Mouse (Mus musculus) forebrain, embryonic 16.5 days (tissue): ENCODE measurements around the gene Cldn13. TPM values are rescaled to one million over a fixed set of nuclear protein-coding genes. Genes with fewer than 3 reads are reported as not detected.

ENCODE experiments used
- ATAC-seq: fragments of 200-750 bp; cut with Nextera tagmentation; 2 replicates; pipeline ENCODE4 v1.8.0; 2017; ENCODE audit warnings: mild to moderate bottlenecking, moderate library complexity
- H3K27ac ChIP-seq: fragments of 300-500 bp; sonication (generic); 2 replicates; pipeline ENCODE4 v1.5.1; 2014; ENCODE audit warnings: low read length, control low read depth
- H3K27me3 ChIP-seq: fragments of 300-500 bp; sonication (generic); replicated peaks from 2 replicates; pipeline ENCODE4 v1.6.1; 2014; ENCODE audit warnings: low read length; ENCODE audit not compliant: control insufficient read depth, insufficient read depth
- H3K36me3 ChIP-seq: fragments of 300-500 bp; sonication (generic); 2 replicates; pipeline ENCODE4 v1.6.1; 2014; ENCODE audit not compliant: control insufficient read depth, insufficient read depth
- H3K4me1 ChIP-seq: fragments of 300-500 bp; sonication (generic); replicated peaks from 2 replicates; pipeline ENCODE4 v1.6.1; 2014; ENCODE audit warnings: low read length; ENCODE audit not compliant: control insufficient read depth, insufficient read depth
- H3K4me2 ChIP-seq: fragments of 300-500 bp; sonication (generic); 2 replicates; pipeline ENCODE4 v1.6.1; 2014; ENCODE audit warnings: mild to moderate bottlenecking, low read length, control low read depth
- H3K4me3 ChIP-seq: fragments of 300-500 bp; sonication (generic); replicated peaks from 2 replicates; pipeline ENCODE4 v1.5.1; 2014; ENCODE audit warnings: mild to moderate bottlenecking, low read length, control low read depth
- H3K9ac ChIP-seq: fragments of 300-500 bp; sonication (generic); replicated peaks from 2 replicates; pipeline ENCODE4 v1.6.1; 2014; ENCODE audit warnings: low read depth, low read length, control low read depth
- H3K9me3 ChIP-seq: fragments of 300-500 bp; sonication (generic); 2 replicates; pipeline ENCODE4 v1.6.1; 2016; ENCODE audit warnings: low read length; ENCODE audit not compliant: control insufficient read depth
- WGBS: fragments of 180-500 bp; shearing (Covaris S2); extraction: QIAGEN DNeasy Blood & Tissue Kit; methylation state at CpG from one replicate; pipeline ENCODE4 v1.1.7; 2014; 5-methylcytosine and 5-hydroxymethylcytosine counted together
- polyA plus RNA-seq: library from polyadenylated mRNA; unstranded; fragments of >200 nt; fragmentation: Nextera tagmentation; extraction: Ambion mirVana; gene quantifications from 2 replicates; pipeline ENCODE4 v1.2.1, GENCODE M21; 2015

Cldn13 gene
- polyA plus RNA-seq, 1 experiment from 2014 or later = not detected

- Histone ChIP-seq H3K27ac (no peak overlapping the region), H3K4me3 (no peak overlapping the region), H3K9ac (no peak overlapping the region), H3K4me2 (no peak overlapping the region), H3K36me3 (no peaks in the 10 kb centered on the region), H3K27me3 (no peaks in the 10 kb centered on the region), H3K4me1 (0 out of 2 replicates have a peak, but pooled peaks cover 4% of the 10 kb centered on the region), H3K9me3 (no peaks in the 10 kb centered on the region)
- WGBS = under 1% methylated on average over 13 of the region's 13 CpGs
- ATAC-seq = peak; percentile 82
These were observed 8.2 kb downstream of the Cldn13 start for GRCm38 (mm10) chr5:134907135-134907534.

GRCm38 (mm10) chr5:134906633-134907032, 8.7 kb downstream of the Cldn13 start, which contains the start of gene Tmem270:
Tmem270 (minus strand) TSS chr5:134906733.
- Histone ChIP-seq H3K4me3 (no peak within 1 kb of the TSS), H3K9me3 (no peaks in the 10 kb centered on the region), H3K27me3 (no peaks in the 10 kb centered on the region), H3K4me1 (0 out of 2 replicates have a peak, but pooled peaks cover 4% of the 10 kb centered on the region), H3K36me3 (no peaks in the 10 kb centered on the region), H3K27ac (no peak within 1 kb of the TSS), H3K4me2 (no peak within 1 kb of the TSS), H3K9ac (no peak within 1 kb of the TSS)
- 82% methylated on average over 6 of the region's 6 CpGs for WGBS
- no peak for ATAC-seq

GRCm38 (mm10) chr5:134901644-134902027, 13.7 kb downstream of the Cldn13 start:
- no peaks in the 10 kb centered on the region for H3K4me1 ChIP-seq
- H3K27me3 ChIP-seq = no peaks in the 10 kb centered on the region
- 77% methylated on average over 8 of the region's 8 CpGs for WGBS
- H3K36me3 ChIP-seq = no peaks in the 10 kb centered on the region
- H3K9ac ChIP-seq = no peak overlapping the region
- H3K9me3 ChIP-seq = no peaks in the 10 kb centered on the region
- ATAC-seq = no peak
- H3K4me3 ChIP-seq = no peak overlapping the region
- H3K27ac ChIP-seq = no peak overlapping the region
- no peak overlapping the region for H3K4me2 ChIP-seq

GRCm38 (mm10) chr5:134901012-134901643, 14.2 kb downstream of the Cldn13 start:
- no peak overlapping the region for H3K4me2 ChIP-seq
- ATAC-seq = peak; percentile 45; the same call in 1 of the 2 replicates
- 45% methylated on average over 12 of the region's 12 CpGs for WGBS

DNA sequence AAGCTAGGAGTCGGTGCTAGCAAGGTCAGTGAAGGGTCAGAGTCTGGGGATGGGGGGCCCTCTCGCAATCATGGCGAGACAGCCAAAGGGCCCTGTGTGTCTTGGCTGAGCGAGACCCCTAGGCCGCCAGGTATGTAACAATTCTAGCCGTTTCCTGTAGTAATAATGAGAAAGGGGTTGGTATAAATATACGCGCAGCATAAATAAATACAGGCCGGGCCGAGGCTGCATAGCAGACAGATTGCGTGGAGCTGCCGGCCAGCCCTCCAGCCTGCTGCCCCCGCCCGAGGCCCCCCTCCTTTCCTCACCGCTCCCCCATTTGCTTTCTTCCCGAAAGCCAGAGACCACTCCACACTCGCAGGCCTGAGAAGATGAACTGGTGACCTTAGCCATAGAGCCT, 17.7 kb downstream of the Cldn13 start:
- Histone ChIP-seq H3K4me3 (no peak overlapping the region), H3K4me2 (no peak overlapping the region), H3K4me1 (no peaks in the 10 kb centered on the region), H3K36me3 (no peaks in the 10 kb centered on the region), H3K27ac (no peak overlapping the region), H3K9me3 (no peaks in the 10 kb centered on the region), H3K27me3 (no peaks in the 10 kb centered on the region), H3K9ac (no peak overlapping the region)
- WGBS = 82% methylated on average over 17 of the region's 17 CpGs
- no peak for ATAC-seq

More at GRCm38 (mm10) chr5:134901012-134901643, 14.2 kb downstream of the Cldn13 start:
- H3K27me3 ChIP-seq = no peaks in the 10 kb centered on the region
- H3K27ac ChIP-seq = no peak overlapping the region
- H3K9me3 ChIP-seq = no peaks in the 10 kb centered on the region
- H3K9ac ChIP-seq = no peak overlapping the region
- no peaks in the 10 kb centered on the region for H3K4me1 ChIP-seq
- H3K4me3 ChIP-seq = no peak overlapping the region
- no peaks in the 10 kb centered on the region for H3K36me3 ChIP-seq

DNA sequence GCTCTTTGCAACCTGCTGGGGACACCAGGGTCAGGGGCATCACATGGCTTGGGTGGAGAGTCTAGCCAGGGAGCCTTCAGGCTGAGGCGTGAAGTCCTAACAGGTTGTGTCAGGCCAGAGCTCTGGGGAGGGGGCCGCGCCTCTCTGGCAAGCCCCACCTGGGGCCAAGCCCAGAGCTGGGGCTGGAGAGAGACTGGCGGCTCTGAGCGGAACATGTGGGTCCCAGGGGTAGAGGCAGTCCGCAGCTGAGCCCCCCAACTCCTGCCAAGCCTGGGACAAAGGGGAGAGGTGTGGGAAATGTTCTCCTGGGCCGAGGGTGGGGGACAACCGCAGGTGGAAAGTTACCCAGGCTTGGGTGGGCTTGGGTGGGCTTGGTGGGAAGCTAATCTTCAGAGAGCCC, 18.4 kb downstream of the Cldn13 start:
- WGBS = 85% methylated on average over 8 of the region's 8 CpGs
- H3K4me3 ChIP-seq = no peak overlapping the region

DNA sequence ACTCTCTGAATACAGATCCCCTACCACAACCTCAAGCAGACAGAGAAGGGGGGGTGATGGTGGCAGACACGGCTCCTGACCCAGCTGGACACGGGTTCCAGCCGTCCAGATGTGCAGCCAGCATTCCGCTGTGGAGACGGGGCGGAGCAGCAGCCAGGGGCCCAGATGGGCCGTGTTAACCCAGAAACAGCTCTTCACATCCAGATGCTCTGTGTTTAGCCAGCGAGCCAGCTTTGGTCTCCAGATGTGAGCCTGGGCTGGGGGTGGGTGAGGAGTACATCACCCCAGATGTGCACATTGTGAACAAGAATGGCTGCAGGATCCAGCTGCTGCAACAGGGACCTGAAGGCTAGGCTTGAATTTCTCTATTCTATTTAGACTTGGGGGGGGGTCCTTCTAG, 20.0 kb downstream of the Cldn13 start:
- no peaks in the 10 kb centered on the region for H3K9me3 ChIP-seq
- H3K27me3 ChIP-seq = no peaks in the 10 kb centered on the region
- no peak overlapping the region for H3K4me3 ChIP-seq
- ATAC-seq = no peak
- H3K4me1 ChIP-seq = no peaks in the 10 kb centered on the region
- no peak overlapping the region for H3K9ac ChIP-seq
- no peak overlapping the region for H3K27ac ChIP-seq
- no peaks in the 10 kb centered on the region for H3K36me3 ChIP-seq
- no peak overlapping the region for H3K4me2 ChIP-seq
- 84% methylated on average over 8 of the region's 8 CpGs for WGBS

More for the DNA sequence above, 18.4 kb downstream of the Cldn13 start:
- Histone ChIP-seq H3K27ac (no peak overlapping the region), H3K4me1 (no peaks in the 10 kb centered on the region), H3K9ac (no peak overlapping the region), H3K36me3 (no peaks in the 10 kb centered on the region), H3K27me3 (no peaks in the 10 kb centered on the region), H3K4me2 (no peak overlapping the region), H3K9me3 (no peaks in the 10 kb centered on the region)
- no peak for ATAC-seq

GRCm38 (mm10) chr5:134892717-134893116, 22.6 kb downstream of the Cldn13 start:
- no peak overlapping the region for H3K9ac ChIP-seq
- no peak overlapping the region for H3K4me3 ChIP-seq
- no peak for ATAC-seq
- 78% methylated on average over 5 of the region's 5 CpGs for WGBS
- H3K9me3 ChIP-seq = no peaks in the 10 kb centered on the region
- no peaks in the 10 kb centered on the region for H3K36me3 ChIP-seq
- no peaks in the 10 kb centered on the region for H3K4me1 ChIP-seq
- H3K27me3 ChIP-seq = no peaks in the 10 kb centered on the region
- no peak overlapping the region for H3K4me2 ChIP-seq
- H3K27ac ChIP-seq = no peak overlapping the region

DNA sequence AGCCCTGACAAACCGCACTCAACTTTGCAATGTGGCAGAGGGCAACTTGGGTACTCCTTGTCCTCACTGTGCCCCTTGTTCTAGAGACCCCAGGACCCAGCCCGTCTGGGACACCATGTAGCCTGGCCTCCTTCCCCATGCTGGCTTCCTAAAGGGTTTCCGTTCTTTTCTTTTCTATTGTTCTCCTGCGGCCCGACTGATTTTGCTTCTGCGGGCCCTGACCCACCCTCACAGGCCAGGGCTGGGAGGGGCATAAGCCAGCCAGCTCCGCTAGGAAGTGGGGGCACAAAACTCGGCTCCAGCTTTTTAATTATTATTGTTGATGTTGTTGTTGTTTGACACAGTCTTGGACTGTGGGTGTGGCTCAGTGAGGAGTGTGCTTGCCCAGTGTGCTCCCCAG, 23.8 kb downstream of the Cldn13 start:
- no peak overlapping the region for H3K4me2 ChIP-seq
- H3K9me3 ChIP-seq = no peaks in the 10 kb centered on the region
- no peak overlapping the region for H3K27ac ChIP-seq
- H3K4me1 ChIP-seq = no peaks in the 10 kb centered on the region
- WGBS = 54% methylated on average over 8 of the region's 8 CpGs
- no peak for ATAC-seq
- no peak overlapping the region for H3K4me3 ChIP-seq
- H3K36me3 ChIP-seq = no peaks in the 10 kb centered on the region
- H3K27me3 ChIP-seq = no peaks in the 10 kb centered on the region
- H3K9ac ChIP-seq = no peak overlapping the region
